In genomic region chrX:142965236-142966007, GRCm38 (mm10) we compare ENCODE assay signal across 8 mouse cellular contexts. TPM values are rescaled to one million over a fixed set of nuclear protein-coding genes. Genes with fewer than 3 reads are reported as not detected.
A peak's percentile ranks its signal among the peaks of the same experiment; 100 is the strongest.
DNase-seq lines count a peak whose midpoint lies in the region; ATAC-seq and TF ChIP-seq lines count a peak whose summit lies in the region.

No protein-coding gene starts in this region.

- peak overlapping the region; percentile 94 for H3K9ac ChIP-seq in ES-Bruce4 (ENCODE audit: low read depth, poor library complexity, severe bottlenecking)
- H3K9ac ChIP-seq in embryonic facial prominence, embryonic 14.5 days (ENCODE audit: low read depth, low read length): peak overlapping the region; percentile 79
- H3K9ac ChIP-seq in hindbrain, embryonic 14.5 days: peak overlapping the region; percentile 81
- H3K9ac ChIP-seq in liver, embryonic 12.5 days: peak overlapping the region; percentile 90
- peak overlapping the region; percentile 80 for H3K9ac ChIP-seq in neural tube, embryonic 13.5 days

- no peak for ATAC-seq in embryonic facial prominence, embryonic 14.5 days (ENCODE audit: low read depth)
- no peak for ATAC-seq in hindbrain, embryonic 14.5 days (ENCODE audit: low FRiP score)
- ATAC-seq in liver, embryonic 12.5 days: peak; percentile 16; the same call in 1 of the 2 replicates
- no peak; the same call in 1 of the 2 replicates for ATAC-seq in neural tube, embryonic 13.5 days (ENCODE audit: low read depth)
- no peak for ATAC-seq in frontal cortex, adult (ENCODE audit: low TSS enrichment)

- H3K4me1 ChIP-seq in ES-Bruce4 (ENCODE audit: control insufficient read depth, insufficient read depth, low read length): no peaks in the 10 kb centered on the region
- H3K4me1 ChIP-seq in embryonic facial prominence, embryonic 14.5 days (ENCODE audit: control insufficient read depth, insufficient read depth, low read length): no peaks in the 10 kb centered on the region
- H3K4me1 ChIP-seq in hindbrain, embryonic 14.5 days (replicated peaks; ENCODE audit: control insufficient read depth, insufficient read depth, low read length): no peaks in the 10 kb centered on the region; the same call in 1 of the 2 replicates
- peaks cover 36% of the 10 kb centered on the region for H3K4me1 ChIP-seq in liver, embryonic 12.5 days
- peaks cover 11% of the 10 kb centered on the region for H3K4me1 ChIP-seq in neural tube, embryonic 13.5 days (replicated peaks)

- peak; percentile 6 for DNase-seq in embryo, embryonic 10 days (ENCODE audit: low spot score)
- DNase-seq in embryo, embryonic 9.5 days (ENCODE audit: extremely low spot score): no peak
- DNase-seq in embryonic facial prominence, embryonic 14.5 days (ENCODE audit: low spot score): no peak
- no peak for DNase-seq in hindbrain, embryonic 14.5 days (ENCODE audit: low spot score)

- no peak for TF ChIP-seq POLR2A in ES-Bruce4 (IDR thresholded peaks at IDR 0.05; ENCODE audit: insufficient read depth, low read length)

- H3K4me2 ChIP-seq in embryonic facial prominence, embryonic 14.5 days (ENCODE audit: low read depth, low read length): peak overlapping the region; percentile 55
- peak overlapping the region; percentile 63 for H3K4me2 ChIP-seq in hindbrain, embryonic 14.5 days (replicated peaks)
- H3K4me2 ChIP-seq in liver, embryonic 12.5 days: peak overlapping the region; percentile 61
- H3K4me2 ChIP-seq in neural tube, embryonic 13.5 days: peak overlapping the region; percentile 64

- H3K27me3 ChIP-seq in ES-Bruce4 (ENCODE audit: control insufficient read depth, insufficient read depth, low read length, poor library complexity, severe bottlenecking): no peaks in the 10 kb centered on the region
- peaks cover 7% of the 10 kb centered on the region for H3K27me3 ChIP-seq in embryonic facial prominence, embryonic 14.5 days (replicated peaks; ENCODE audit: control insufficient read depth, insufficient read depth, low read length)
- peaks cover 8% of the 10 kb centered on the region; the same call in 1 of the 2 replicates for H3K27me3 ChIP-seq in hindbrain, embryonic 14.5 days (ENCODE audit: control insufficient read depth, insufficient read depth, low read length)
- peaks cover 10% of the 10 kb centered on the region for H3K27me3 ChIP-seq in liver, embryonic 12.5 days (replicated peaks)
- peaks cover 31% of the 10 kb centered on the region for H3K27me3 ChIP-seq in neural tube, embryonic 13.5 days

- no peak for TF ChIP-seq CTCF in ES-Bruce4 (IDR thresholded peaks at IDR 0.05; ENCODE audit: low read depth, low read length)

- H3K36me3 ChIP-seq in ES-Bruce4 (ENCODE audit: control insufficient read depth, insufficient read depth, low read length, poor library complexity, severe bottlenecking): no peaks in the 10 kb centered on the region
- H3K36me3 ChIP-seq in embryonic facial prominence, embryonic 14.5 days (ENCODE audit: control insufficient read depth, insufficient read depth, low read length): no peaks in the 10 kb centered on the region
- no peaks in the 10 kb centered on the region for H3K36me3 ChIP-seq in hindbrain, embryonic 14.5 days (replicated peaks; ENCODE audit: control insufficient read depth, insufficient read depth)
- peaks cover 7% of the 10 kb centered on the region for H3K36me3 ChIP-seq in liver, embryonic 12.5 days
- no peaks in the 10 kb centered on the region for H3K36me3 ChIP-seq in neural tube, embryonic 13.5 days

- 29% methylated on average over 22 of the region's 23 CpGs for WGBS in embryonic facial prominence, embryonic 14.5 days
- 20% methylated on average over 23 of the region's 23 CpGs for WGBS in hindbrain, embryonic 14.5 days
- 8% methylated on average over 23 of the region's 23 CpGs for WGBS in liver, embryonic 12.5 days (ENCODE audit: insufficient replicate concordance)
- 16% methylated on average over 23 of the region's 23 CpGs for WGBS in neural tube, embryonic 13.5 days

- H3K27ac ChIP-seq in ES-Bruce4 (ENCODE audit: insufficient read depth, low read length): no peak overlapping the region
- H3K27ac ChIP-seq in embryonic facial prominence, embryonic 14.5 days (replicated peaks; ENCODE audit: low read depth, low read length): no peak overlapping the region; the same call in 1 of the 2 replicates
- no peak overlapping the region for H3K27ac ChIP-seq in hindbrain, embryonic 14.5 days
- peak overlapping the region; percentile 90 for H3K27ac ChIP-seq in liver, embryonic 12.5 days
- 0 out of 2 replicates have a peak overlapping the region, but pooled peaks have one; percentile 94 for H3K27ac ChIP-seq in neural tube, embryonic 13.5 days (replicated peaks)

- peak overlapping the region; percentile 93 for H3K4me3 ChIP-seq in ES-Bruce4 (ENCODE audit: low read depth, low read length)
- peak overlapping the region; percentile 64 for H3K4me3 ChIP-seq in embryonic facial prominence, embryonic 14.5 days (ENCODE audit: low read depth, low read length)
- H3K4me3 ChIP-seq in hindbrain, embryonic 14.5 days (replicated peaks; ENCODE audit: low read length): peak overlapping the region; percentile 66
- H3K4me3 ChIP-seq in liver, embryonic 12.5 days: peak overlapping the region; percentile 82
- H3K4me3 ChIP-seq in neural tube, embryonic 13.5 days: peak overlapping the region; percentile 71

- no peaks in the 10 kb centered on the region for H3K9me3 ChIP-seq in ES-Bruce4 (replicated peaks; ENCODE audit: control insufficient read depth, insufficient read depth, low read length, poor library complexity, severe bottlenecking)
- H3K9me3 ChIP-seq in embryonic facial prominence, embryonic 14.5 days (ENCODE audit: control insufficient read depth, low read length): no peaks in the 10 kb centered on the region
- no peaks in the 10 kb centered on the region for H3K9me3 ChIP-seq in hindbrain, embryonic 14.5 days (ENCODE audit: control insufficient read depth, low read length)
- no peaks in the 10 kb centered on the region for H3K9me3 ChIP-seq in liver, embryonic 12.5 days (replicated peaks)
- H3K9me3 ChIP-seq in neural tube, embryonic 13.5 days: no peaks in the 10 kb centered on the region

- no peak for TF ChIP-seq EP300 in ES-Bruce4 (IDR thresholded peaks at IDR 0.05; ENCODE audit: insufficient read depth, low read depth, low read length)

RNA-seq across cellular contexts. Expression of gene Ammecr1, which starts 1.1 kb away (rescaled TPM):
- 16.2 and 16.4 TPM in 2 replicates for polyA plus RNA-seq in ES-Bruce4 (2011; ENCODE audit: insufficient read depth, insufficient read length, low read depth, missing spikeins)
- polyA plus RNA-seq in embryonic facial prominence, embryonic 14.5 days (2014; fragmentation: Nextera tagmentation; extraction: Ambion mirVana): 21.7 and 21.8 TPM in 2 replicates
- 4.5 and 4.7 TPM in 2 replicates for polyA plus RNA-seq in hindbrain, embryonic 14.5 days (2014; fragmentation: Nextera tagmentation; extraction: Ambion mirVana)
- polyA plus RNA-seq in liver, embryonic 12.5 days (2016; fragmentation: Nextera tagmentation; extraction: Ambion mirVana): 22.5 and 24.6 TPM in 2 replicates
- 4.7 and 6.4 TPM in 2 replicates for polyA plus RNA-seq in neural tube, embryonic 13.5 days (2015; fragmentation: Nextera tagmentation; extraction: Ambion mirVana)

Comparison
In these comparisons a context has a peak if more than half of its experiments do, and no peak if none do; other contexts are left out.
1. H3K27ac ChIP-seq: peak in liver, embryonic 12.5 days (single experiment) and neural tube, embryonic 13.5 days (single experiment); none in ES-Bruce4 (single experiment), embryonic facial prominence, embryonic 14.5 days (single experiment) and hindbrain, embryonic 14.5 days (single experiment).
2. Peak in every context shown above with its lines, with median percentiles within 50 percentile points of each other: H3K4me3 ChIP-seq, H3K9ac ChIP-seq and H3K4me2 ChIP-seq.